Mouse (Mus musculus) CH12.LX (cell line): ENCODE results near the gene Nkg7. TPM values are rescaled to one million over a fixed set of nuclear protein-coding genes. Genes with fewer than 3 reads are reported as not detected.

ENCODE experiments used
- DNase-seq: peaks from one replicate; pipeline ENCODE4 v3.0.0-alpha.2; 2013; ENCODE audit errors: extremely low read depth
- H3K27ac ChIP-seq: 2 replicates; pipeline ENCODE4 v1.5.1; 2012; ENCODE audit warnings: low read depth, mild to moderate bottlenecking, control low read depth, moderate library complexity; ENCODE audit not compliant: insufficient read depth
- H3K27me3 ChIP-seq: replicated peaks from 2 replicates; pipeline ENCODE3; 2012; ENCODE audit warnings: inconsistent platforms
- H3K36me3 ChIP-seq, 2 experiments: replicated peaks in 1 of 2; 2 replicates each; pipeline versions ENCODE3 to v1.6.1; 2012; ENCODE audit warnings: inconsistent platforms in 1 of 2, low read length in 1 of 2, mild to moderate bottlenecking in 1 of 2, mixed read lengths in 1 of 2, moderate library complexity in 1 of 2; ENCODE audit not compliant: control insufficient read depth in 1 of 2, insufficient read depth in 1 of 2
- H3K4me1 ChIP-seq, 2 experiments: 2 replicates each; pipeline ENCODE4 v1.6.1; 2012; ENCODE audit warnings: inconsistent platforms in 1 of 2, moderate library complexity in 1 of 2; ENCODE audit not compliant: insufficient read depth in 2 of 2, control insufficient read depth in 1 of 2
- H3K4me2 ChIP-seq: 2 replicates; pipeline ENCODE4 v1.6.1; 2012; ENCODE audit warnings: low read depth, mild to moderate bottlenecking, control low read depth; ENCODE audit not compliant: poor library complexity, insufficient read depth, severe bottlenecking
- H3K4me3 ChIP-seq, 3 experiments: fragments of 150-350 bp in 1 of 3; sonication (generic) in 1 of 3; replicated peaks in 1 of 3; 2 replicates each; pipeline versions ENCODE3 to v1.5.1; 2011 to 2012; ENCODE audit warnings: low read depth in 2 of 3, low read length in 2 of 3, mild to moderate bottlenecking in 2 of 3, moderate library complexity in 2 of 3, control low read depth in 1 of 3, improper control_type of control experiment in 1 of 3, inconsistent platforms in 1 of 3, mixed read lengths in 1 of 3; ENCODE audit not compliant: poor library complexity in 1 of 3
- H3K79me2 ChIP-seq: replicated peaks from 2 replicates; pipeline ENCODE4 v1.6.1; 2012; ENCODE audit warnings: mild to moderate bottlenecking, moderate library complexity; ENCODE audit not compliant: control insufficient read depth, poor library complexity, insufficient read depth, severe bottlenecking; ENCODE audit errors: extremely low read depth
- H3K9ac ChIP-seq: 2 replicates; pipeline ENCODE4 v1.6.1; 2012; ENCODE audit warnings: low read depth, mild to moderate bottlenecking, control low read depth, moderate library complexity; ENCODE audit not compliant: insufficient read depth
- H3K9me3 ChIP-seq: replicated peaks from 2 replicates; pipeline ENCODE3; 2012; ENCODE audit warnings: low read length, inconsistent platforms, mixed read lengths
- CHD1 ChIP-seq: IDR thresholded peaks from 2 replicates; pipeline ENCODE4 v1.6.1; 2012; ENCODE audit warnings: low read depth, low read length, improper control_type of control experiment, inconsistent platforms
- CHD2 ChIP-seq: IDR thresholded peaks from 2 replicates; pipeline ENCODE4 v1.6.1; 2011; ENCODE audit warnings: low read length, improper control_type of control experiment
- CTCF ChIP-seq, 2 experiments: IDR thresholded peaks in 1 of 2; conservative IDR thresholded peaks in 1 of 2; 2 replicates each; pipeline ENCODE4 v1.5.1; 2011 to 2012; ENCODE audit warnings: low read depth in 2 of 2, low read length in 2 of 2, improper control_type of control experiment in 1 of 2, inconsistent platforms in 1 of 2, mild to moderate bottlenecking in 1 of 2, moderate library complexity in 1 of 2
- E2F4 ChIP-seq: IDR thresholded peaks from 2 replicates; pipeline ENCODE4 v1.6.1; 2011; ENCODE audit warnings: low read depth, low read length, improper control_type of control experiment; ENCODE audit not compliant: insufficient replicate concordance
- EP300 ChIP-seq: IDR thresholded peaks from 2 replicates; pipeline ENCODE4 v1.6.1; 2011; ENCODE audit warnings: low read length, improper control_type of control experiment
- IRF4 ChIP-seq: IDR thresholded peaks from 2 replicates; pipeline ENCODE4 v1.6.1; 2014; ENCODE audit warnings: low read depth, mild to moderate bottlenecking, inconsistent platforms, low read length, improper control_type of control experiment
- JUN ChIP-seq: IDR thresholded peaks from 2 replicates; pipeline ENCODE4 v1.6.1; 2011; ENCODE audit warnings: low read depth, mild to moderate bottlenecking, low read length, improper control_type of control experiment, moderate library complexity; ENCODE audit not compliant: insufficient read depth
- JUND ChIP-seq: conservative IDR thresholded peaks from 2 replicates; pipeline ENCODE4 v1.6.1; 2011; ENCODE audit warnings: low read depth, low read length, improper control_type of control experiment
- MAX ChIP-seq: IDR thresholded peaks from 2 replicates; pipeline ENCODE4 v1.6.1; 2011; ENCODE audit warnings: low read length, improper control_type of control experiment
- NELFE ChIP-seq: IDR thresholded peaks from 2 replicates; pipeline ENCODE4 v1.6.1; 2011; ENCODE audit warnings: low read depth, low read length, improper control_type of control experiment
- NRF1 ChIP-seq: IDR thresholded peaks from 2 replicates; pipeline ENCODE4 v1.6.1; 2014; ENCODE audit warnings: low read depth, mild to moderate bottlenecking, inconsistent platforms, low read length, improper control_type of control experiment, moderate library complexity
- PAX5 ChIP-seq: IDR thresholded peaks from 2 replicates; pipeline ENCODE4 v1.6.1; 2012; ENCODE audit warnings: low read length, inconsistent platforms, mixed read lengths
- POLR2A ChIP-seq: IDR thresholded peaks from 2 replicates; pipeline ENCODE4 v1.6.1; 2011; ENCODE audit warnings: low read depth, mild to moderate bottlenecking, improper control_type of control experiment, low read length
- POLR2AphosphoS2 ChIP-seq: IDR thresholded peaks from 2 replicates; pipeline ENCODE4 v1.6.1; 2011; ENCODE audit warnings: low read depth, low read length, improper control_type of control experiment
- RCOR1 ChIP-seq: conservative IDR thresholded peaks from 2 replicates; pipeline ENCODE4 v1.6.1; 2012; ENCODE audit warnings: low read depth, mild to moderate bottlenecking, inconsistent platforms, low read length, improper control_type of control experiment
- SMC3 ChIP-seq: IDR thresholded peaks from 2 replicates; pipeline ENCODE4 v1.6.1; 2011; ENCODE audit warnings: low read depth, low read length, improper control_type of control experiment
- TBP ChIP-seq: conservative IDR thresholded peaks from 2 replicates; pipeline ENCODE4 v1.6.1; 2011; ENCODE audit warnings: low read depth, low read length, improper control_type of control experiment
- USF1 ChIP-seq: IDR thresholded peaks from 2 replicates; pipeline ENCODE4 v1.6.1; 2014; ENCODE audit warnings: low read depth, mild to moderate bottlenecking, inconsistent platforms, low read length, improper control_type of control experiment
- ZC3H11A ChIP-seq: IDR thresholded peaks from 2 replicates; pipeline ENCODE4 v1.6.1; 2012; ENCODE audit warnings: low read depth, mild to moderate bottlenecking, inconsistent platforms, low read length, improper control_type of control experiment
- ZMIZ1 ChIP-seq: IDR thresholded peaks from 2 replicates; pipeline ENCODE4 v1.6.1; 2012; ENCODE audit warnings: low read depth, mild to moderate bottlenecking, inconsistent platforms, low read length, improper control_type of control experiment
- dilution Hi-C: fragments of 300-500 bp; cut with MboI; formaldehyde crosslinking; loops from 2 replicates; pipeline ENCODE4 v1.14.3; 2020; ENCODE audit warnings: low sequenced_read_pairs; ENCODE audit not compliant: extremely low pct_unique_long_range_greater_than_20kb, extremely low pct_ligation_motif_present
- in situ Hi-C: fragments of 300-500 bp; cut with MboI; formaldehyde crosslinking; loops from 3 replicates; pipeline ENCODE4 v1.14.3; 2019; ENCODE audit warnings: low sequenced_read_pairs, low pct_ligation_motif_present, low pct_unique_long_range_greater_than_20kb, mixed read lengths
- polyA plus RNA-seq: library from polyadenylated mRNA; unstranded; fragments of >175 nt; gene quantifications from 2 replicates; pipeline ENCODE4 v1.2.1, GENCODE M21; 2012; ENCODE audit warnings: low read depth; ENCODE audit not compliant: insufficient read length
- total RNA-seq, 2 experiments: library from RNA; depleted of rRNA; stranded (reverse); fragments of 300-350 nt in 1 of 2; fragments of >200 nt in 1 of 2; gene quantifications; 2 replicates each; pipeline ENCODE4 v1.2.3; 2012 to 2014

Gene Nkg7
- total and polyA plus RNA-seq, 3 experiments: not detected

GRCm38 (mm10) chr7:43423991-43424625, 12.8 kb upstream of the Nkg7 start:
- H3K27ac ChIP-seq: no peak overlapping the region
- no peak for TF ChIP-seq MAX
- no peak for TF ChIP-seq CTCF (conservative IDR thresholded peaks at IDR 0.05 in 1 of 2, IDR thresholded peaks at IDR 0.05 in 1 of 2; ENCODE audit: low read depth in 2 of 2, low read length in 2 of 2)
- TF ChIP-seq PAX5: no peak
- TF ChIP-seq NRF1: no peak
- no peak for TF ChIP-seq USF1
- TF ChIP-seq IRF4: no peak
- no peak for TF ChIP-seq JUN
- no peak for TF ChIP-seq CHD2
- no peak for TF ChIP-seq NELFE
- no peak for TF ChIP-seq SMC3
- no peak for TF ChIP-seq RCOR1
- no peak for TF ChIP-seq CHD1
- no peak for TF ChIP-seq POLR2A
- no peak for TF ChIP-seq POLR2AphosphoS2
- no peak for TF ChIP-seq E2F4
- TF ChIP-seq ZC3H11A: no peak
- TF ChIP-seq JUND: no peak
- no peaks in the 10 kb centered on the region for H3K79me2 ChIP-seq
- dilution Hi-C loops (no loop called here), in situ Hi-C loops (loop anchor here (5.0 to 25.0 kb wide), 3 partner anchors 38 to 1363 kb away; partner anchors contain the start of genes Siglecf and Vsig10l)
- H3K9me3 ChIP-seq: peaks cover 4% of the 10 kb centered on the region
- DNase-seq: peak; percentile 37
- H3K9ac ChIP-seq: no peak overlapping the region
- H3K4me1 ChIP-seq: peaks cover 3 to 21% of the 10 kb centered on the region in 2 experiments; a peak in 2 of 4 replicates
- no peak overlapping the region for H3K4me2 ChIP-seq
- H3K4me3 ChIP-seq: no peak overlapping the region
- H3K27me3 ChIP-seq: no peaks in the 10 kb centered on the region
- peaks cover 0 to 22% of the 10 kb centered on the region in 2 experiments for H3K36me3 ChIP-seq

DNA sequence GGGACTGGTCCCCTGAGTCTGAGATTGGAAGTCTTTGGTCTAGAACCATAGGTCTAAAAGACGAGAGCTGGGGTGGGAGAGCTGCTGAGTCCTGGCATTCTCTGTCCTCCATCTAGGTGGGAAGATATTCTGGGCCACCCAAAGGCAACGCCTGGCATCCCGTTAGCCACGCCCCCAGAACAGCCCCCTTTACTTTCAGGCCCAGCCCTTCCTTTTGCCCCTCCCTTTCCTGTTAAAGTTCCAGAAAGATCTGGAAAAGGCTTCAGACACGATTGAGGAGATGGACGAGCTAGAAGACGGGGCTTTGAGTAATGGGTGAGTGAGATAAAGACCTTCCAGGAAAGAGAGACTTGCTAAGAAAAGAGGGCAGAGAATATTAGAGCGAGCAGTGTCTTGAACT, 9.5 kb upstream of the Nkg7 start, which contains the start of gene Lim2:
Lim2 (plus strand) TSS at position 265 of the 400 bp plus-strand sequence.
- in situ Hi-C loops: loop anchor here (10.0 kb wide), 1 partner anchor 73 kb away; the partner anchor contains the start of gene Siglecf
- peaks cover 3 to 21% of the 10 kb centered on the region in 2 experiments; a peak in 2 of 4 replicates for H3K4me1 ChIP-seq
- no peak for TF ChIP-seq TBP
- no peak for TF ChIP-seq ZMIZ1
- no peak for TF ChIP-seq EP300

More for the DNA sequence above, 9.5 kb upstream of the Nkg7 start, which contains the start of gene Lim2:
- Histone ChIP-seq H3K36me3 (no peaks in the 10 kb centered on the region), H3K4me3 (no peak within 1 kb of the TSS), H3K9ac (no peak within 1 kb of the TSS), H3K27me3 (no peaks in the 10 kb centered on the region), H3K9me3 (peaks cover 11% of the 10 kb centered on the region), H3K79me2 (no peaks in the 10 kb centered on the region), H3K4me2 (no peak within 1 kb of the TSS), H3K27ac (no peak within 1 kb of the TSS)
- DNase-seq: no peak
- dilution Hi-C loops: no loop called here
